ENCODE assay signal across 9 mouse cellular contexts in the genomic region with DNA sequence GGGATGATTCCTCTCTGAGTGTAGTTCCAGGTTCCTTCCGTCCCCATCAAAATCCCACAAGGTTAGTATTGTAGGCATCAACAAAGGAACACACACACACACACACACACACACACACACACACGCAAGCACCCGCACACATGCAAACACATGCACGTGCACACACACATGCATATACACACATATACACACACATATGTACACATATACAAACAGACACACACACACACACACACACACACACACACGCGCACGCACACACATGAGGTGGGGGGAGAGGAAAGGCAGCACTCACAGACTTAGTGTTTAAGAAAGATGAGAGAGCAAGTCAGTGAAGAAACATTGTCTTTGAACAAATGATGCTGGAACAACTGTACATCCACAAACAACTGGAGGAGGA. TPM values are rescaled to one million over a fixed set of nuclear protein-coding genes. Genes with fewer than 3 reads are reported as not detected.
DNase-seq lines count a peak whose midpoint lies in the region; ATAC-seq lines count a peak whose summit lies in the region.
"Had no signal": no experiment of that assay in that cellular context is flagged by ENCODE, and none has a peak within 500 bp of the region (broad histone marks: within the 10 kb centered on the region; RNA-seq: fewer than 3 reads in every experiment).

No protein-coding gene starts in this region.

- no peak overlapping the region for H3K27ac ChIP-seq in neural tube, embryonic 12.5 days
- no peak overlapping the region for H3K27ac ChIP-seq in limb, embryonic 11.5 days (replicated peaks; ENCODE audit: low read depth, low read length)
- peak overlapping the region; percentile 95 for H3K27ac ChIP-seq in neural tube, embryonic 15.5 days (replicated peaks)
- H3K27ac ChIP-seq: liver, embryonic 14.5 days had no signal

- 0 out of 2 replicates have a peak, but pooled peaks cover 1% of the 10 kb centered on the region for H3K9me3 ChIP-seq in neural tube, embryonic 12.5 days
- peaks cover under 1% of the 10 kb centered on the region; the same call in 1 of the 2 replicates for H3K9me3 ChIP-seq in limb, embryonic 11.5 days (ENCODE audit: control insufficient read depth, low read length)
- H3K9me3 ChIP-seq in neural tube, embryonic 15.5 days (replicated peaks): no peaks in the 10 kb centered on the region

- H3K9ac ChIP-seq in neural tube, embryonic 12.5 days: no peak overlapping the region
- no peak overlapping the region for H3K9ac ChIP-seq in limb, embryonic 11.5 days (ENCODE audit: low read length)
- peak overlapping the region; percentile 75; the same call in 1 of the 2 replicates for H3K9ac ChIP-seq in neural tube, embryonic 15.5 days (replicated peaks)

- peak overlapping the region; percentile 59 for H3K4me2 ChIP-seq in neural tube, embryonic 12.5 days (replicated peaks)
- peak overlapping the region; percentile 72 for H3K4me2 ChIP-seq in limb, embryonic 11.5 days (ENCODE audit: low read depth, severe bottlenecking)
- H3K4me2 ChIP-seq in neural tube, embryonic 15.5 days: peak overlapping the region; percentile 68

- no peak for ATAC-seq in neural tube, embryonic 12.5 days (ENCODE audit: low FRiP score, low read depth)
- no peak for ATAC-seq in limb, embryonic 11.5 days (ENCODE audit: insufficient number of reproducible peaks, low FRiP score, low TSS enrichment, low read depth)
- peak; percentile 60 for ATAC-seq in neural tube, embryonic 15.5 days (ENCODE audit: low FRiP score)

- peak; percentile 33 to 44 for DNase-seq in cerebellum, postnatal 10 days
- DNase-seq in cerebellum, adult 11-12 months: no peak
- DNase-seq in neural tube, embryonic 10.5 days (ENCODE audit: extremely low spot score, low spot score): no peak
- no peak for DNase-seq in limb, embryonic 11.5 days (ENCODE audit: low spot score)
- no peak for DNase-seq in right cerebral cortex, postnatal 4 days
- DNase-seq in natural killer cell, adult 2 months (ENCODE audit: low spot score in 2 of 2): no peak

- H3K36me3 ChIP-seq in neural tube, embryonic 12.5 days: no peaks in the 10 kb centered on the region
- H3K36me3 ChIP-seq in limb, embryonic 11.5 days (ENCODE audit: control insufficient read depth, insufficient read depth, low read length): no peaks in the 10 kb centered on the region
- H3K36me3 ChIP-seq in neural tube, embryonic 15.5 days: no peaks in the 10 kb centered on the region

- H3K4me3 ChIP-seq in neural tube, embryonic 12.5 days: no peak overlapping the region
- H3K4me3 ChIP-seq in limb, embryonic 11.5 days (ENCODE audit: low read depth, low read length): no peak overlapping the region
- H3K4me3 ChIP-seq in neural tube, embryonic 15.5 days (replicated peaks): peak overlapping the region; percentile 56

- 0 out of 2 replicates have a peak, but pooled peaks cover 3% of the 10 kb centered on the region for H3K4me1 ChIP-seq in neural tube, embryonic 12.5 days
- H3K4me1 ChIP-seq in limb, embryonic 11.5 days (ENCODE audit: control insufficient read depth, insufficient read depth, low read length): no peaks in the 10 kb centered on the region
- peaks cover 19% of the 10 kb centered on the region for H3K4me1 ChIP-seq in neural tube, embryonic 15.5 days

- 88% methylated on average over 7 of the region's 7 CpGs for WGBS in neural tube, embryonic 12.5 days
- WGBS in limb, embryonic 11.5 days: 93% methylated on average over 7 of the region's 7 CpGs
- 79% methylated on average over 7 of the region's 7 CpGs for whole genome bisulfite sequencing in neural tube, embryonic 15.5 days

- no peaks in the 10 kb centered on the region for H3K27me3 ChIP-seq in neural tube, embryonic 12.5 days (replicated peaks)
- no peaks in the 10 kb centered on the region for H3K27me3 ChIP-seq in limb, embryonic 11.5 days (ENCODE audit: control insufficient read depth, insufficient read depth, low read length)
- H3K27me3 ChIP-seq in neural tube, embryonic 15.5 days (replicated peaks): no peaks in the 10 kb centered on the region

RNA-seq across cellular contexts. Expression of gene Kmt5b, which starts 23.9 kb away (rescaled TPM):
- 53.1 and 55.3 TPM in 2 replicates for polyA plus RNA-seq in neural tube, embryonic 12.5 days (2016; fragmentation: Nextera tagmentation; extraction: Ambion mirVana)
- 25.3 and 30.6 TPM in 2 replicates for polyA plus RNA-seq in limb, embryonic 11.5 days (2014; fragmentation: Nextera tagmentation; extraction: Ambion mirVana)
- 38.3 and 39.5 TPM in 2 replicates for polyA plus RNA-seq in neural tube, embryonic 15.5 days (2015; fragmentation: Nextera tagmentation; extraction: Ambion mirVana)

RNA-seq across cellular contexts. Expression of gene 1810055G02Rik, which starts 35.3 kb away (rescaled TPM):
- 33.9 and 35.6 TPM in 2 replicates for polyA plus RNA-seq in neural tube, embryonic 12.5 days (2016; fragmentation: Nextera tagmentation; extraction: Ambion mirVana)
- 38.3 and 42.9 TPM in 2 replicates for polyA plus RNA-seq in limb, embryonic 11.5 days (2014; fragmentation: Nextera tagmentation; extraction: Ambion mirVana)
- 35.1 and 36.5 TPM in 2 replicates for polyA plus RNA-seq in neural tube, embryonic 15.5 days (2015; fragmentation: Nextera tagmentation; extraction: Ambion mirVana)

RNA-seq across cellular contexts. Expression of gene Lrp5, which starts 57.0 kb away (rescaled TPM):
- 2.7 and 2.8 TPM in 2 replicates for polyA plus RNA-seq in neural tube, embryonic 12.5 days (2016; fragmentation: Nextera tagmentation; extraction: Ambion mirVana)
- polyA plus RNA-seq in limb, embryonic 11.5 days (2014; fragmentation: Nextera tagmentation; extraction: Ambion mirVana): 7.2 and 7.9 TPM in 2 replicates
- polyA plus RNA-seq in neural tube, embryonic 15.5 days (2015; fragmentation: Nextera tagmentation; extraction: Ambion mirVana): 1.2 and 2.1 TPM in 2 replicates

Comparison
In these comparisons a context has a peak if more than half of its experiments do, and no peak if none do; other contexts are left out.
1. DNase-seq: peak in cerebellum, postnatal 10 days (2 of 2); none in cerebellum, adult 11-12 months (single experiment), neural tube, embryonic 10.5 days (single experiment), limb, embryonic 11.5 days (single experiment), right cerebral cortex, postnatal 4 days (single experiment) and natural killer cell, adult 2 months (0 of 2).
2. Peak in every context shown above with its lines, with median percentiles within 50 percentile points of each other: H3K4me2 ChIP-seq.